Mouse (Mus musculus): ENCODE data around the gene Hspa8. TPM values are rescaled to one million over a fixed set of nuclear protein-coding genes. Genes with fewer than 3 reads are reported as not detected.

Hspa8 gene
- polyA plus RNA-seq, 1 experiment from 2014 or later: 956 TPM

DNA sequence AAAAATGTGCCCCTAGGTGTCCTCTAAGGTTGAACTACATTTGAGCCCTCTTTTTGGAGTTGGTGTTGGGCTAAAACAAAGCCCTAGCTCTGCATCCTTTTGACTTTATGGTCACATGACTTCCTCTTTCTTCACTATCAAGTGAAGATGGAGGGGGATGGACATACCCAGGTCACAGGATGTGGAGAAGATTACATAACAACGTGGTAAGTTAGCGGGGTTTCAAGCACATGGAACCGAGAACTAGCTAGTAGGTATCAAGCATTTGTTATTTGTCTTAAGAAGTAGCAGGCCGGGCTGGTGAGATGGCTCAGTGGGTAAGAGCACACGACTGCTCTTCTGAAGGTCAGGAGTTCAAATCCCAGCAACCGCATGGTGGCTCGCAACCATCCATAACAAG lies 13.3 kb downstream of the Hspa8 start:
- no peak for ATAC-seq
- H3K9me3 ChIP-seq (ENCODE audit: low read length): no peaks in the 10 kb centered on the region
- DNase-seq (ENCODE audit: low spot score): no peak
- H3K36me3 ChIP-seq (ENCODE audit: insufficient read depth, low read length): no peaks in the 10 kb centered on the region
- H3K4me2 ChIP-seq (replicated peaks; ENCODE audit: low read depth, low read length): no peak overlapping the region
- no peak for TF ChIP-seq EP300 (IDR thresholded peaks at IDR 0.05)
- no peak for TF ChIP-seq CTCF (IDR thresholded peaks at IDR 0.05)
- H3K4me3 ChIP-seq (ENCODE audit: low read depth, low read length): no peak overlapping the region
- no peaks in the 10 kb centered on the region for H3K27me3 ChIP-seq (replicated peaks; ENCODE audit: insufficient read depth, low read length)
- 73% methylated on average over 7 of the region's 7 CpGs for WGBS
- H3K9ac ChIP-seq (replicated peaks; ENCODE audit: low read depth): no peak overlapping the region
- H3K4me1 ChIP-seq (ENCODE audit: insufficient read depth, low read depth, low read length): no peaks in the 10 kb centered on the region
- H3K27ac ChIP-seq (ENCODE audit: low read length): no peak overlapping the region

DNA sequence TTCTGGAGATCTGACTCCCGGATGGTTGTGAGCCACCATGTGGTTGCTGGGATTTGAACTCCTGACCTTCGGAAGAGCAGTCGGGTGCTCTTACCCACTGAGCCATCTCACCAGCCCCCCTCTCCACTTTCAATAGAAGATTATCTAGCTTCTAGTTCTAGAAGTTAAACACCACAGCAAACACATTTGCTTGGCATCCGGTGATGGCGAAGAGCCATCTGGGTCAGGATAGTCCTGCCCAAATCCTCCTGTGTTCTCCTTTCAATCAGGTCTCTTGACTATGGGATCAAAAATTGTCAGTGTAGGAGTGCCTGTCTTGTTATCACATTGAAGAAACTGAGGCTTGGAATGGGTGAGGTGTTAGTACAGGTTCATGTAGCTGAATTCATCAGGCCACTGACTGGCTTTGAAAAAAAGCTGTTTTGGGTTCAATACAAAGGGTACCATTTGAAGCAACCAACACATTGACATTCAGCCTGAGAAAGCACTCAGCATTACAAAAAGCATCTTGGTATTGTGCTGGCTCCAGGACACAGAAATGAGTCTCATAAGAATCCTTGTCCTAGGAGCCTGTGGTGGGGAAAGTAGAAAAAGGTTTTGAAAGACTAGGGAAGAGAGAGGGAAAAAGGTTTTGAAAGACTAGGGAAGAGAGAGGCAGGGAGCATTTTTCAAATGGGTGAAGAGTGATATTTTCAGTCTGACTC lies 16.7 kb downstream of the Hspa8 start:
- no peak for ATAC-seq
- Histone ChIP-seq H3K4me3 (ENCODE audit: low read depth, low read length) (no peak overlapping the region), H3K4me1 (ENCODE audit: insufficient read depth, low read depth, low read length) (no peaks in the 10 kb centered on the region), H3K27ac (ENCODE audit: low read length) (no peak overlapping the region), H3K4me2 (replicated peaks; ENCODE audit: low read depth, low read length) (no peak overlapping the region), H3K9me3 (ENCODE audit: low read length) (no peaks in the 10 kb centered on the region), H3K9ac (replicated peaks; ENCODE audit: low read depth) (no peak overlapping the region), H3K27me3 (replicated peaks; ENCODE audit: insufficient read depth, low read length) (no peaks in the 10 kb centered on the region), H3K36me3 (ENCODE audit: insufficient read depth, low read length) (no peaks in the 10 kb centered on the region)
- DNase-seq (ENCODE audit: low spot score): no peak
- no peak for TF ChIP-seq EP300 (IDR thresholded peaks at IDR 0.05)
- no peak for TF ChIP-seq CTCF (IDR thresholded peaks at IDR 0.05)
- 79% methylated on average over 5 of the region's 5 CpGs for WGBS

DNA sequence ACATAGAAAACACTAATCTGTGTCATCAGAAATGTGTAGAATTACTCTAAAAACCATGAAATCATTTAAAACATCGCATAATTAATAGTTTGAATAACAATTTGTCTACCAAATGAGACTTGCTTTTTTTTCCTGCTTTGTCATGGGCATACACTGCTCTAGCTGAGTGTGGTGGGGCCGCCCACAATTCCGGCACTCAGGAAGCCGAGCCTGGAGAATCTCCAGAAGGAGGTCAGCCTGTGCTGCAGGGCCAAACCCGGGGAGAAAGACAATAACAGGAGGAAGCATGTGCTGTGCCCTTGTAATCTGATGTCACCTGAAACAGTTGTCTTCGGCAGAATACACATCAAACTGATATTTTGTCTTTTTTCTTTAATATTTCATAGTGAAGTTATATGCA lies 24.8 kb downstream of the Hspa8 start:
- DNase-seq (ENCODE audit: low spot score): no peak

DNA sequence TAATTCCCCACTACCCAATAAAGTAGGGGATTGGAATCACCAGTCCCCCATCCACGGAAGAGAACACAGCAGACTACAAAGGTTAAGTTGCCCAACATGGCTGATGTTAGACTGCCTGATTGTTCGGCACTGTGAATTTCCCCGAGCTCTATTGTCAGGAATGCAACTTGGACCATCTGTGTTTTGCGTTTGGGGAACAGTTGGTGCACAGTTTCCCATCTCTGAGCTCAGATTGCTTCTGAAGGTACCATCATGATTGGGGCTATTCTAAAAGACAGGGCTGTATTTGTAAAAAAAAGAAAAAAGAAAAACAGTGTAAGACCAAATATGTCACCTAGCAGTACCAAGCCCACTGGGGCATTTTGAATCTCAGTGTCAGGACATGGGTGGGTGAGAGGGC lies 26.6 kb downstream of the Hspa8 start:
- no peak for TF ChIP-seq CTCF (IDR thresholded peaks at IDR 0.05)
- TF ChIP-seq EP300 (IDR thresholded peaks at IDR 0.05): no peak
- no peak overlapping the region for H3K4me3 ChIP-seq (ENCODE audit: low read depth, low read length)
- no peak for ATAC-seq
- H3K9me3 ChIP-seq (ENCODE audit: low read length): no peaks in the 10 kb centered on the region
- H3K27me3 ChIP-seq (replicated peaks; ENCODE audit: insufficient read depth, low read length): no peaks in the 10 kb centered on the region
- H3K4me1 ChIP-seq (ENCODE audit: insufficient read depth, low read depth, low read length): no peaks in the 10 kb centered on the region
- H3K36me3 ChIP-seq (ENCODE audit: insufficient read depth, low read length): no peaks in the 10 kb centered on the region
- 81% methylated on average over 4 of the region's 4 CpGs for WGBS
- H3K9ac ChIP-seq (replicated peaks; ENCODE audit: low read depth): no peak overlapping the region
- no peak overlapping the region for H3K4me2 ChIP-seq (replicated peaks; ENCODE audit: low read depth, low read length)
- no peak for DNase-seq (ENCODE audit: low spot score)
- no peak overlapping the region for H3K27ac ChIP-seq (ENCODE audit: low read length)

More for the DNA sequence above, 24.8 kb downstream of the Hspa8 start:
- H3K36me3 ChIP-seq (ENCODE audit: insufficient read depth, low read length): no peaks in the 10 kb centered on the region
- no peak overlapping the region for H3K9ac ChIP-seq (replicated peaks; ENCODE audit: low read depth)
- H3K27me3 ChIP-seq (replicated peaks; ENCODE audit: insufficient read depth, low read length): no peaks in the 10 kb centered on the region
- ATAC-seq: no peak
- no peaks in the 10 kb centered on the region for H3K9me3 ChIP-seq (ENCODE audit: low read length)
- no peak overlapping the region for H3K4me2 ChIP-seq (replicated peaks; ENCODE audit: low read depth, low read length)
- no peak for TF ChIP-seq CTCF (IDR thresholded peaks at IDR 0.05)
- no peak for TF ChIP-seq EP300 (IDR thresholded peaks at IDR 0.05)
- 38% methylated on average over 6 of the region's 6 CpGs for WGBS
- no peak overlapping the region for H3K27ac ChIP-seq (ENCODE audit: low read length)
- no peak overlapping the region for H3K4me3 ChIP-seq (ENCODE audit: low read depth, low read length)
- no peaks in the 10 kb centered on the region for H3K4me1 ChIP-seq (ENCODE audit: insufficient read depth, low read depth, low read length)

DNA sequence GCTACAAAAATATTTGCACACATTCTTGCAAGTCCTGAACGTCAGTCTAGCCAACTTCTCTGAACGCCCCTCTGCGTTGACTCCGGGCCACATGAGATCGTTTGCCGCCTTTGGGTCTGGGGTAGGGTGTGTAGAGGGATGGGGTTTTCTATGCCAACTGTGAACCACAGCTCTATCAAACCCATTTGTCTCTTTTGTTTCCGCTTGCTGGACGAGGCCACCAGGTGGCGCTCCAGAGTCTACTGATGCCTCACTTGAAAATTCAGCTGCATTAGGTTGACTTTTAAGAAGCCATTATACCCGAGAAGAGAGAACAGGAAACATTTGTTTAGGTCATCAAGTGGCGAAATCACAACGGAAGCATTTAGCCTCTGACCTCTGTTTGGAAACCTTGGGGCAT lies 33.8 kb downstream of the Hspa8 start:
- WGBS: 3% methylated on average over 12 of the region's 12 CpGs
- TF ChIP-seq EP300 (IDR thresholded peaks at IDR 0.05) (no peak), CTCF (IDR thresholded peaks at IDR 0.05) (peak; percentile 90)
- H3K4me1 ChIP-seq (ENCODE audit: insufficient read depth, low read depth, low read length): no peaks in the 10 kb centered on the region
- H3K36me3 ChIP-seq (ENCODE audit: insufficient read depth, low read length): no peaks in the 10 kb centered on the region
- H3K4me3 ChIP-seq (ENCODE audit: low read depth, low read length): no peak overlapping the region
- no peak overlapping the region for H3K9ac ChIP-seq (replicated peaks; ENCODE audit: low read depth)
- no peak overlapping the region for H3K4me2 ChIP-seq (replicated peaks; ENCODE audit: low read depth, low read length)
- ATAC-seq (peak; percentile 6; the same call in 1 of the 2 replicates), DNase-seq (ENCODE audit: low spot score) (peak; percentile 78)
- H3K27ac ChIP-seq (ENCODE audit: low read length): no peak overlapping the region
- no peaks in the 10 kb centered on the region for H3K9me3 ChIP-seq (ENCODE audit: low read length)
- H3K27me3 ChIP-seq (replicated peaks; ENCODE audit: insufficient read depth, low read length): no peaks in the 10 kb centered on the region

DNA sequence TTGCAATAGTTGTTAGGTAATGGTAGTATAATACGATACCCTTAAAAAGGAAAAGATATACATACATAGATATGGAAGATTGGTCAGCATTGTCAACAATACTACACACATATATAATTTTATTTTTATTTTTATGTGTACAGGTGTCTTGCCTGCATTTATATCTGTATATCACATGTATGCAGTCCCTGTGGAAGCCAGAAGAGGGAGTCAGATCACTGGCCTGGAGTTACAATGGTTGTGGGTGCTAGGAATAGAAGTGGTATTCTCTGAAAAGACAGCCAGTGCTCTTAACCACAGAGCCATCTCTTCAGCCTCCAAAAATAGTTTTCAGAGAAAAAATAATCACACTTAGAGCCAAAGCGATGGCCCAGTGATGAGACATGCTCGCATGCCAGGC lies 35.9 kb downstream of the Hspa8 start:
- no peak for DNase-seq (ENCODE audit: low spot score)
- WGBS: 84% methylated on average over 3 of the region's 3 CpGs
- Histone ChIP-seq H3K27me3 (replicated peaks; ENCODE audit: insufficient read depth, low read length) (no peaks in the 10 kb centered on the region), H3K4me3 (ENCODE audit: low read depth, low read length) (no peak overlapping the region), H3K4me2 (replicated peaks; ENCODE audit: low read depth, low read length) (no peak overlapping the region), H3K9me3 (ENCODE audit: low read length) (no peaks in the 10 kb centered on the region), H3K27ac (ENCODE audit: low read length) (no peak overlapping the region), H3K9ac (replicated peaks; ENCODE audit: low read depth) (no peak overlapping the region), H3K4me1 (ENCODE audit: insufficient read depth, low read depth, low read length) (no peaks in the 10 kb centered on the region), H3K36me3 (ENCODE audit: insufficient read depth, low read length) (no peaks in the 10 kb centered on the region)
- no peak for ATAC-seq
- no peak for TF ChIP-seq EP300 (IDR thresholded peaks at IDR 0.05)
- TF ChIP-seq CTCF (IDR thresholded peaks at IDR 0.05): no peak
